19 mouse cellular contexts compared by ENCODE assay signal in genomic region chr3:129697691-129698090, GRCm38 (mm10).
"Had no signal": no experiment of that assay in that cellular context is flagged by ENCODE, and none has a peak within 500 bp of the region (broad histone marks: within the 10 kb centered on the region; RNA-seq: fewer than 3 reads in every experiment).

No protein-coding gene starts in this region.

- H3K27ac ChIP-seq: kidney, postnatal 0 days; layer of hippocampus, adult 2 months; limb, embryonic 10.5 days; limb, embryonic 13.5 days; liver, embryonic 12.5 days; liver, embryonic 15.5 days; lung, embryonic 15.5 days; midbrain, embryonic 13.5 days had no signal

- H3K4me3 ChIP-seq: layer of hippocampus, adult 2 months; limb, embryonic 10.5 days; limb, embryonic 13.5 days; liver, embryonic 12.5 days; liver, embryonic 15.5 days; lung, embryonic 15.5 days; midbrain, embryonic 13.5 days had no signal

- H3K36me3 ChIP-seq: limb, embryonic 10.5 days; limb, embryonic 13.5 days; liver, embryonic 12.5 days; liver, embryonic 15.5 days; lung, embryonic 15.5 days had no signal

- H3K9me3 ChIP-seq: limb, embryonic 10.5 days; limb, embryonic 13.5 days; liver, embryonic 12.5 days; liver, embryonic 15.5 days; lung, embryonic 15.5 days; midbrain, embryonic 13.5 days had no signal

- H3K4me1 ChIP-seq: limb, embryonic 10.5 days; limb, embryonic 13.5 days; liver, embryonic 12.5 days; liver, embryonic 15.5 days; lung, embryonic 15.5 days; midbrain, embryonic 13.5 days had no signal

- H3K4me2 ChIP-seq: limb, embryonic 13.5 days; liver, embryonic 12.5 days; liver, embryonic 15.5 days; lung, embryonic 15.5 days; midbrain, embryonic 13.5 days had no signal

- ATAC-seq: liver, embryonic 12.5 days; midbrain, embryonic 13.5 days; midbrain, embryonic 16.5 days had no signal

- DNase-seq: kidney, adult 11 months; kidney, adult 9 months; kidney, postnatal 25 days; layer of hippocampus, adult 9-11 months; liver; lung, adult 18-20 months; lung, postnatal 10 days; lung, postnatal 36 days; thymus, adult 18-20 months; thymus, postnatal 36 days had no signal

- H3K9ac ChIP-seq: limb, embryonic 13.5 days; liver, embryonic 12.5 days; liver, embryonic 15.5 days; lung, embryonic 15.5 days; midbrain, embryonic 13.5 days had no signal

- H3K27me3 ChIP-seq: limb, embryonic 13.5 days; liver, embryonic 12.5 days; liver, embryonic 15.5 days; lung, embryonic 15.5 days; midbrain, embryonic 13.5 days had no signal
